Mouse (Mus musculus) gastrocnemius, adult 8-10 months (tissue): ENCODE results near the gene Ptprj. TPM values are rescaled to one million over a fixed set of nuclear protein-coding genes. Genes with fewer than 3 reads are reported as not detected.

Experiments
- DNase-seq, 2 experiments: peaks; one replicate each; pipeline ENCODE4 v3.0.0; 2022; ENCODE audit warnings: low spot score in 2 of 2
- total RNA-seq, 4 experiments: library from RNA; stranded (reverse); gene quantifications; 2 replicates each; pipeline ENCODE4 v1.2.4; 2022

Gene Ptprj
- total RNA-seq, 4 experiments from 2014 or later = 1.3 to 3.1 (median 2.1) TPM

DNA sequence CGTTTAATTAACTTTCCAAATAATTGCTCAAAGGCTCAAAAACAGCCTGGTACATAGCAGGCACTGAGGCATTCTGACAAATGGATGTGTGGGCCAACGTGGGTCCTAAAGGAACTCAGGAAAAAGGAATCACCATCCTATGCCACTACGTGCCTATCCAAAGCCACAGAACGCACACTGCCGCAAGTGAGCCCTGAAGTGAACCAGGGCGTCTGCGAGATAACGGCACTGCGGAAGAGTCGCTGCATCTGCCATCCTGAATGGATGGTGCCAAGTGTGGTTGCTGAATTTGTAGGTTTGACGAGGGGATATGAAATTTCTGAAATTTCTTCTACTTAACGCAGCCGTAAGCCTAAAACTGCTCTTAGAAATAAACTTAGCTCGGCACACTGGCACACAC, 54.6 kb downstream of the Ptprj start:
- no peak for DNase-seq

DNA sequence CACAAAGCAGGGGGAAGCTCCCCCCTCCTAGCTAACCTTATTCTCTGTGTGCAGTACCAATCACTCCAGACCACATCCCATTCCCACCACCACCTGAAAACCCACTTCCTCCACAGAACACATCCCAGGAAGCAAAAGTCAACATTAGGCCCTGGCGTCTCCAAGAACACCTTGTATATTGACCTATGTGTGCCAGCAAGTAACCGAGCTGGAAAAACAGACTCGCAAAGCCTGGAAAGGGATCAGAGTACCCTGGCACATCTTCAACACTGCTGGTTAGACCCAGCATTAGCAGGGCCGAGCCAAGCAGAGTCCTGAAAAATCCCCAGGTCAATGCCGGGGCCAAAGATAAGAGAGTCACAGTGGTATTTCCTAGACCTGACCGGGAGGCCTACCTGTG, 58.0 kb downstream of the Ptprj start:
- peak in 1 of 2 experiments; percentile 12 for DNase-seq

DNA sequence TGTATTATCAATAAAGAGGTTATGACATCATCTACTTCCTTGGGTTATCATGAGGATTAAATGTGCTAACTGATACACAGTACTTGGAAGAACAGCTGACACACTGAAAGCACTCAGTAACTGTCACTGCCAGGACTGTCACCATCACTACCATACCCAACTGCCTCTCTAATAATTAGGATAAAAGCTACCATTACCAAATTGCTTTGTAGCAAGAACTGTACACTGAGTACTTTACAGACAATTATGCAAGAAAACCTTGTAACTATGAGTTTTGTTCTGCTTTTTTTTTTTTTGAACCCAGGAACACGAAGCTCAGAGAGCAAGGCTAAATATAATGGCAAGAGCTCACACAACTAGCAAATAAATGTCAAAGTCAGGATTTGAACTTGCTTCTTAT, 58.5 kb downstream of the Ptprj start:
- no peak for DNase-seq

DNA sequence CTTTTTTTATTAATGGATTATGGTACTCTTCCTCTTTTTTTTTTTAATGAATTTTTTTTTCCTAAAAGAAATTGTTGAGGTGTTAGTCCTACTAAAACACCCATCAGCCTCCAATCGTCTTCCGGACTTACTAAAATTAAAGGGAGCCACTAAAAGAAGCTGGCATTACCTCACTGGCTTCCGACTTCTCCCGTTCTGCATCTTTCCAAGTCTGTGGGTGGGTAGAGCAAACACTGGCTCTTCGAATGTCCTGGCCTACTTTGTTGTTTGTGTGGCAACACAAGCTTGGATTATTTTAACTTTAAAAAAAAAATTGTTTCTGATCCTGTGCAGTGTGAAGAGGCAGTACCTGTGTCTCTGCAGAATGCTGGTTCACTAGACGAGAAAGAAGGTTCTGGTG, 62.2 kb downstream of the Ptprj start:
- DNase-seq = no peak

DNA sequence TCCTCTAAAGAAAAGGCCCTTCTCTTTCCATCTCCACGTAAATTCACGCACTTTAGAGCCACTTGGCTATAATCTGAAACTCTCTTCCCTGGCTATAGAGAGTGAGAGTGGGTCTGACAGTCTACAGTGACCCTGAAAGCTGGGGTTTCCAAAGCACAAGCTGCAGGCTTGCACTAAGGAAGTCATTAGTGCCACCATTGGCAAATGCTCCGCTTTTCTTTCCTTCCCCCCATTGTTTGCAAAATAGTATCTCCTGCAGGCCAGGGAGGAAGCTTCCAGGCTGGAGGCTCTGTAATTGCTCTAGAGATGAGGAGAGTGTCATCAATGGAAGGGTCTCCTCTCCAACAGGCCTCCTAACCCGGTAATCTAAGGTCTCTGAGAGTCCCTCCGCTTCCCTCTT, 65.5 kb downstream of the Ptprj start:
- no peak for DNase-seq

- DNase-seq = peak; percentile 37 to 39
Observed at GRCm38 (mm10) chr2:90509268-90509667, 71.2 kb downstream of the Ptprj start.

DNA sequence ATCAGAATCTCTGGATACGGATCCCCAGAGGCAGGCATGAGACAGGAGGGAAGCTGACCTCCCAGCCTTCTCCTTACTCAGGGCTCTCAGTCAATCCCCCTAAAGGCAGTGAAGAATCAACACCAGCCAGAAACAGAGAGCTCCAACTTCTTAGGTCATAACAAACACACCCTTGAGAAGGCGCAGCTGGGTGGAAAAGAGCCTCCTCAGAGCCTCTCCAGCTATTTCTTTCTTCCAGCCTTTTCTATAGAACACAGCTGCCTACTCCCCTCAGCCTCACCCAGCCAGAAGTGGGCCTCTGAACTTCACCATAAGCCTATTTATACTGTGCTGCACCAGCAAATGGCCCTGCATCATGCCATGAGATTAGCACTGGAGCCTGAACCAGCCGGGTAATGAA, 74.3 kb downstream of the Ptprj start:
- DNase-seq = no peak

GRCm38 (mm10) chr2:90504731-90505171, 75.7 kb downstream of the Ptprj start:
- peak; percentile 77 to 82 for DNase-seq

GRCm38 (mm10) chr2:90503182-90503833, 77.1 kb downstream of the Ptprj start:
- DNase-seq = no peak

- no peak for DNase-seq
Observed at GRCm38 (mm10) chr2:90502738-90503137, 77.7 kb downstream of the Ptprj start.

DNA sequence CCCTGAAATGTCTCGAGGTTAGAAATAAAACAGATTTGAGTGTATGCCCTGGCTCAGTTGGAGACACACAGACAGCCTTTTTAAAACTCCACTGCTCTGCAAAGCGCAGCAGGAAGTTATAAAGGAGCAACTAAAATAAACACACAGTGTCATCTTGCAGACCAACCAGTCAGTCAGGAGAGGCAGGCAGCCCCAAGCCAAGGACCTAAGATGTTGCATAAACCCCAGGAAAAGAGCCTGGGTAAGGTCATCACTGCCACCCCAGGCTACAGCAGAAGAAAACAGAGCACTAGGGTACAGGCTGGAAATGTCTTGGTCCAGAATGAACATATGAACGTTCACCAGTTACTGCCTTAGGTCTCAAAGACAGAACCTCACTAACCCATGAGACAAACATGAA, 78.7 kb downstream of the Ptprj start:
- peak in 1 of 2 experiments; percentile 31 for DNase-seq

GRCm38 (mm10) chr2:90500892-90501291, 79.6 kb downstream of the Ptprj start:
- no peak for DNase-seq

DNA sequence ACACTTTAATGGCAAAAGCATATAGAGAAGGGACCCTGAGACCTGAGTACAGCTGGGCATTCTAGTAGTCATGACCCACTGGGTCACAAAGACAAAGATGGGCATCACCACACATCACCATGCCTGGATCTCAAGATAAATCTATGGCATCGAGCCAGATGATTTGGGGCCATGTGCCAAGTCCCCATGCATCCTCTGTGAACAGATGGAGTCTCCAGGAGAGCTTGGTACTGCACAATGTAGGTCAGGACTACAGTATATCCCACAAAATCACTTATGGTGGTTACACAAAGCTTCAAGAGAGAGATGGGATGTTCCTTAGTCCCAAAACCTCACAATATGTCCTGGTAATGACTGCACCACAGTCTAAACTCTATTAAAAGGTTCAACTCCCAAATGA, 81.4 kb downstream of the Ptprj start:
- DNase-seq = no peak

- no peak for DNase-seq
Observed at GRCm38 (mm10) chr2:90497551-90497950, 82.9 kb downstream of the Ptprj start.

- no peak for DNase-seq
Observed at GRCm38 (mm10) chr2:90496680-90497074, 83.8 kb downstream of the Ptprj start.

DNA sequence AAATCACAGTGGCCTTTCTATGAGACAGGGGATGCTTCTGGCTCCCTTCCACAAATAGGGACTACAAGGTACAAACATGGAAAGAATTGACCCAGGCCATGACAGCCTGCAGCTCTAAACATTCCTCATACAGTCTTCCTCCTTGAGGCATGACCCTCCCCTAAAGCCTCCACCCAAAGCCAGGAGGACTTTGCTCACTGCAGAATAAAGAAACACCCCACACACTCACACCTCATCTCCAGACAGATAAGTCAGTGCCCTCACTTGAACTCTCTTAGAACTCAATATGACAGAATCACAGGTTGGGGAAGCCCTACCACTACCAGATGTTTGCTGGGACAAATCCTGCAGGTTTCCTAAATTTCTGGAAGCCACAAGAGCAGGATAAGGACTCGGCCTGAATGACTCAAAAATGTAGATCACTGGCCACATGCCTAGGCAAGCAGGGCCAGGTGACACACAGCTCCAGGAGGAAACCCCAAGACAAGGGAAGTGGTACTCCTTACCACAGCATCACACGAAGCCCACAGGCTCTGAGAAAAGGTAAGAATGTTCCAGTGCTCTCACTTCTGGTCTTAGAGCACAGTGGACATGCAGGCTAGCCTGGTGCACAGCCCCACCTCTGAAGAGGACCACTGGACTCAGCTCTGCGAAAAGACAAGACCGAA, 84.3 kb downstream of the Ptprj start:
- no peak for DNase-seq

- no peak for DNase-seq
Observed at GRCm38 (mm10) chr2:90490279-90491046, 90.0 kb downstream of the Ptprj start.

DNA sequence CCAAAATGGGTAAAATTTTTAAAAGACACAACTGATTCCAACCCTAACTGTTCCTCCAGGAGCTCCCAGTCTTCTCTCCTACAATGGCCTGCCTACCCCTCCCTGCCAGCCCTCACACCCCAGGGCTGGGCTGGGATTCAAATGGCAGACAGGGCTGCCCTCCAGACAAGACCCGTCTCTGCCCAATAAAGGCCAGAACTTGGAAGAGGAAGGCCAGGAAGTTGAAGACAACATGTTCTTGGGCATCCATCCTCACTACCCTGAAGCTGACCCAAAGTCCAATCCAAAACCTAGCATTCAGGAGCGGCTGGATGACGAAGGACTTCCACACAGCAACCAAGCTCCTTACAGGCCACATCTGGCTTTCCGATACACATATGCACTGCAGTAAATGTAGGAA, 90.6 kb downstream of the Ptprj start:
- no peak for DNase-seq

DNA sequence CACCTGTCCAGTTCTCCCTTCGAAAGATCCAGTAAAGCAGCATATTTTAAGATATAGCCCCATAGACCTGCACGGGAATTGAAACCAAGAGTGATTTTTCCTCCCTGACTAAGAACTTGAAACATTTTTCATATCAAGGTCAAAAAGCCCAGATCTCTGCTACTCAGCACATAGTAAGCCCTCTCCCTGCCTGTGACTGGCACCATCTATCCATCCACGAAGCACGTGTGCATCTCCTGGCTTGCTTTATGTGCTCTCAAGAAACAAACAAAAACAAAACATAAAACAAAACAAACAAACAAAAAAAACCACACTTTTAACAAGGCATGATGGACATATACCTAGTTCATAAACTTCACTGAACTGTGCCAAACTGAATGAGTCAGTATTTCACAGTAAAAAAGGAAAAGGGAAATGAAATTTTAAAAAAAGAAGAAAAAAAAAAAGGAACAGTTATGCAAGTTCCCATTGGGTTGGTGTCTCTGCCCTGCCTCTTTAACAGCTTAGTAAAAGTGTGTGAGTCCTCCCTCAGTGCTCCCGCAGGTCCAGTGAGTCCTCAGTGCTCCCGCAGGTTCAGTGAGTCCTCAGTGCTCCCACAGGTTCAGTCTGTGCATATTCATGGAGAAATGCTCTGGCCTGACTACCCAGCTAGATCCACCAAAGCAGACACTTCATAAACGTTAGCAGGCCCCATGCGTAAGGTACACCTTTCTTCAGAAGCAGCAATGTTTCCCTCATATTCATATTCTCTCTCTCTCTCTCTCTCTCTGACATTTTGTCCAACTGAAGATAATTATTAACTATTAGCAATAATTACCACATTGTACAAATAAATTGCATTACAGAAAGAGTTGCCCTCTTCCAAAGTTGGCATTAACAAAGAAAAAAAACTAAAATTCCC, 91.5 kb downstream of the Ptprj start:
- no peak for DNase-seq

DNA sequence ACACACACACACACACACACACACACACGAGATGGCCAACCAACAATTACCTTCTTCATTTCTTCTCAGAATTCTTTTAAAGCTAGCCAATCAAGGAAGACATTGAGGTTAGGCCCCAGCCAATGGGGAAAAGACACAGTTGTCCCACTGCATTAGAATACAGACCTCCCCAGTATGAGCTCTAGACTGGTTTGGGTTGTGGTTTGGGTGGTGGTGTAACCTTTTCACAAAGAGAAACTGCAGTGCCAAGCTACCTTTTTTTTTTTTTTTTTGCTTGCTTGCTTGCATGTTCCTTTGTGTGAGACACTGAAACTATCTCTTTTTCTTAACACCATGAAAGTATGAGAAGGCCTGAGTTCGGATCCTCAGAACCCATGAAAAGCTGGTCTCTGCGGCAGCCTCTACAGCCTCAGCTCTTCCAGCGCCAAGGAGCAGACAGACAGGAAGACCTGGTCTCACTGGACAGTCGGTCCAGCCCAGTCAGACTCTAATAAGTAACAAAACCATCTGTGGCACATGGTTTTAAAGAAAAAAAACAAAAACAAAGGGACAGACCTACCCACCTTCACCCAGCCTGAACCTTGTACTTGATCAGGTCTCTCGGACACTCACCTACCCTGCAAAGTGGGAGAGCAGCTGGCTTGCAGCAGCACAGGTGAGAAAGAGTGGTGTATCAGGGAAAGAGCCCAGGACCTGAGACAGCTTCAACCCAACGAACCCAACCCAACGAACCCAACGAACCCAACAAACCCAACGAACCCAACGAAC, 92.8 kb downstream of the Ptprj start:
- DNase-seq = no peak
